Mouse (Mus musculus): ENCODE results near the gene Sspn. TPM values are rescaled to one million over a fixed set of nuclear protein-coding genes. Genes with fewer than 3 reads are reported as not detected.
A peak's percentile ranks its signal among the peaks of the same experiment; 100 is the strongest.

Sspn gene
- total RNA-seq, 2 experiments from 2014 or later = not detected

GRCm38 (mm10) chr6:145918236-145918635, 13.2 kb upstream of the Sspn start:
- no peak for ATAC-seq (replicated peaks; ENCODE audit: low FRiP score, low TSS enrichment, poor library complexity, severe bottlenecking)

GRCm38 (mm10) chr6:145923594-145923993, 7.8 kb upstream of the Sspn start:
- no peak for ATAC-seq (replicated peaks; ENCODE audit: low FRiP score, low TSS enrichment, poor library complexity, severe bottlenecking)

- peak; percentile 51; the same call in 1 of the 2 replicates for ATAC-seq (replicated peaks; ENCODE audit: low FRiP score, low TSS enrichment, poor library complexity, severe bottlenecking)
Measured at GRCm38 (mm10) chr6:145934001-145934696, 2.7 kb downstream of the Sspn start.

GRCm38 (mm10) chr6:145934697-145935240, 3.3 kb downstream of the Sspn start:
- ATAC-seq (replicated peaks; ENCODE audit: low FRiP score, low TSS enrichment, poor library complexity, severe bottlenecking) = no peak

- no peak for ATAC-seq (replicated peaks; ENCODE audit: low FRiP score, low TSS enrichment, poor library complexity, severe bottlenecking)
Measured at GRCm38 (mm10) chr6:145935912-145936311, 4.5 kb downstream of the Sspn start.

GRCm38 (mm10) chr6:145936511-145936910, 5.1 kb downstream of the Sspn start:
- no peak for ATAC-seq (replicated peaks; ENCODE audit: low FRiP score, low TSS enrichment, poor library complexity, severe bottlenecking)

- ATAC-seq (replicated peaks; ENCODE audit: low FRiP score, low TSS enrichment, poor library complexity, severe bottlenecking) = peak; percentile 71
Measured at GRCm38 (mm10) chr6:145940852-145941251, 9.4 kb downstream of the Sspn start.

- no peak for ATAC-seq (replicated peaks; ENCODE audit: low FRiP score, low TSS enrichment, poor library complexity, severe bottlenecking)
Measured at GRCm38 (mm10) chr6:145942263-145942966, 11.0 kb downstream of the Sspn start.

- no peak for ATAC-seq (replicated peaks; ENCODE audit: low FRiP score, low TSS enrichment, poor library complexity, severe bottlenecking)
Measured at GRCm38 (mm10) chr6:145943414-145943813, 12.0 kb downstream of the Sspn start.

GRCm38 (mm10) chr6:145945700-145946344, 14.4 kb downstream of the Sspn start:
- no peak for ATAC-seq (replicated peaks; ENCODE audit: low FRiP score, low TSS enrichment, poor library complexity, severe bottlenecking)

GRCm38 (mm10) chr6:145949049-145949448, 17.6 kb downstream of the Sspn start:
- ATAC-seq (replicated peaks; ENCODE audit: low FRiP score, low TSS enrichment, poor library complexity, severe bottlenecking) = no peak

- no peak for ATAC-seq (replicated peaks; ENCODE audit: low FRiP score, low TSS enrichment, poor library complexity, severe bottlenecking)
Measured at GRCm38 (mm10) chr6:145950626-145951025, 19.2 kb downstream of the Sspn start.

GRCm38 (mm10) chr6:145952594-145952993, 21.2 kb downstream of the Sspn start:
- no peak for ATAC-seq (replicated peaks; ENCODE audit: low FRiP score, low TSS enrichment, poor library complexity, severe bottlenecking)

GRCm38 (mm10) chr6:145953121-145953896, 21.9 kb downstream of the Sspn start:
- no peak for ATAC-seq (replicated peaks; ENCODE audit: low FRiP score, low TSS enrichment, poor library complexity, severe bottlenecking)

GRCm38 (mm10) chr6:145957427-145957965, 26.1 kb downstream of the Sspn start:
- ATAC-seq (replicated peaks; ENCODE audit: low FRiP score, low TSS enrichment, poor library complexity, severe bottlenecking) = no peak; the same call in 1 of the 2 replicates

- no peak for ATAC-seq (replicated peaks; ENCODE audit: low FRiP score, low TSS enrichment, poor library complexity, severe bottlenecking)
Measured at GRCm38 (mm10) chr6:145958070-145958469, 26.6 kb downstream of the Sspn start.

- no peak for ATAC-seq (replicated peaks; ENCODE audit: low FRiP score, low TSS enrichment, poor library complexity, severe bottlenecking)
Measured at GRCm38 (mm10) chr6:145961047-145961446, 29.6 kb downstream of the Sspn start.

GRCm38 (mm10) chr6:145963966-145964365, 32.5 kb downstream of the Sspn start:
- ATAC-seq (replicated peaks; ENCODE audit: low FRiP score, low TSS enrichment, poor library complexity, severe bottlenecking) = no peak

GRCm38 (mm10) chr6:145967693-145968092, 36.3 kb downstream of the Sspn start:
- ATAC-seq (replicated peaks; ENCODE audit: low FRiP score, low TSS enrichment, poor library complexity, severe bottlenecking) = no peak

All from megakaryocyte-erythroid progenitor cell, adult 5-6 weeks (primary cell).